Mouse (Mus musculus) liver, embryonic 16.5 days (tissue): ENCODE measurements around the gene Atg7. TPM values are rescaled to one million over a fixed set of nuclear protein-coding genes. Genes with fewer than 3 reads are reported as not detected.
"Not testable (repeated sequence)": the region's sequence is repeated elsewhere in the genome, so short reads cannot be mapped to it uniquely, and the experiment has no call there.

Source experiments
- ATAC-seq: fragments of 200-750 bp; cut with Nextera tagmentation; 2 replicates; pipeline ENCODE4 v1.8.0; 2017; ENCODE audit warnings: low read depth, mild to moderate bottlenecking, moderate number of reproducible peaks, moderate library complexity
- H3K27ac ChIP-seq: fragments of 300-500 bp; sonication (generic); 2 replicates; pipeline ENCODE4 v1.5.1; 2014; ENCODE audit warnings: mild to moderate bottlenecking, low read length
- H3K27me3 ChIP-seq: fragments of 300-500 bp; sonication (generic); 2 replicates; pipeline ENCODE4 v1.6.1; 2014; ENCODE audit warnings: low read depth, low read length, mixed read lengths; ENCODE audit not compliant: control insufficient read depth, insufficient read depth
- H3K36me3 ChIP-seq: fragments of 300-500 bp; sonication (generic); 2 replicates; pipeline ENCODE4 v1.6.1; 2014; ENCODE audit warnings: mild to moderate bottlenecking; ENCODE audit not compliant: control insufficient read depth, insufficient read depth
- H3K4me1 ChIP-seq: fragments of 300-500 bp; sonication (generic); 2 replicates; pipeline ENCODE4 v1.6.1; 2014; ENCODE audit warnings: low read depth, low read length, mixed read lengths; ENCODE audit not compliant: control insufficient read depth
- H3K4me2 ChIP-seq: fragments of 300-500 bp; sonication (generic); 2 replicates; pipeline ENCODE4 v1.6.1; 2014; ENCODE audit warnings: low read depth, low read length, mixed read lengths
- H3K4me3 ChIP-seq: fragments of 300-500 bp; sonication (generic); 2 replicates; pipeline ENCODE4 v1.5.1; 2014; ENCODE audit warnings: low read depth, mild to moderate bottlenecking, low read length
- H3K9ac ChIP-seq: fragments of 300-500 bp; sonication (generic); 2 replicates; pipeline ENCODE4 v1.6.1; 2014; ENCODE audit warnings: low read depth, low read length
- H3K9me3 ChIP-seq: fragments of 300-500 bp; sonication (generic); replicated peaks from 2 replicates; pipeline ENCODE4 v1.6.1; 2016; ENCODE audit warnings: low read length; ENCODE audit not compliant: control insufficient read depth
- WGBS: fragments of 180-500 bp; shearing (Covaris S2); extraction: QIAGEN DNeasy Blood & Tissue Kit; methylation state at CpG from one replicate; pipeline ENCODE4 v1.1.7; 2014; ENCODE audit not compliant: insufficient replicate concordance; 5-methylcytosine and 5-hydroxymethylcytosine counted together
- polyA plus RNA-seq: library from polyadenylated mRNA; unstranded; fragments of >200 nt; fragmentation: Nextera tagmentation; extraction: Ambion mirVana; gene quantifications from 2 replicates; pipeline ENCODE4 v1.2.1, GENCODE M21; 2015

The Atg7 gene
- polyA plus RNA-seq, 1 experiment from 2014 or later, result 13.2 TPM

DNA sequence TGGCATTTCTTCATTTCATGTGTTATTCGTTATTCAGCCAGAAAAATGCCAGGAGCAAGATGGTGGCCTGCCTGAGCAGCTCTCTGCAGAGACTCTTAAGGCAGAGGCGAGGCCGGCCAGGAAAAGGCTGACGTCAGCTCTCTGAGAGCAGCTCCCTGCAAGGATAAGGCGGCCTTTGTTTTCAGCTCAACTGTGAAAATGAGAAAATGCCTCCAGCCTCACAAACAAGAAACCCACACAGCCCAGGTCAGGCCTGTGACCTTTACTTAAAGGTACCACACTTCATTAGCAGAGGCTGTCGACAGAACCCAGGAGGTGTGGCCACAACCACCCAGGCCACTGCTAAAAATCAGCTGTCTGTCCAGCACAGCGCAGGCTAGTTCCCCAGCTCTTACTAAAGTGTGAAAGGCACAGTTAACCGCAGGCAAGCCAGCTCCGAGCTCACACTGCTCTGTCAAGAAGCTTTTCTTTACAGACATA is 240.4 kb downstream of the Atg7 start:
- peaks cover 59% of the 10 kb centered on the region for H3K4me1 ChIP-seq
- no peak overlapping the region for H3K4me2 ChIP-seq
- no peaks in the 10 kb centered on the region for H3K27me3 ChIP-seq
- 20% methylated on average over 9 of the region's 9 CpGs for WGBS
- no peak overlapping the region for H3K4me3 ChIP-seq
- no peaks in the 10 kb centered on the region for H3K36me3 ChIP-seq
- peak; percentile 52 for ATAC-seq
- no peaks in the 10 kb centered on the region for H3K9me3 ChIP-seq
- peak overlapping the region; percentile 30 for H3K27ac ChIP-seq
- 0 out of 2 replicates have a peak overlapping the region, but pooled peaks have one; percentile 2 for H3K9ac ChIP-seq

DNA sequence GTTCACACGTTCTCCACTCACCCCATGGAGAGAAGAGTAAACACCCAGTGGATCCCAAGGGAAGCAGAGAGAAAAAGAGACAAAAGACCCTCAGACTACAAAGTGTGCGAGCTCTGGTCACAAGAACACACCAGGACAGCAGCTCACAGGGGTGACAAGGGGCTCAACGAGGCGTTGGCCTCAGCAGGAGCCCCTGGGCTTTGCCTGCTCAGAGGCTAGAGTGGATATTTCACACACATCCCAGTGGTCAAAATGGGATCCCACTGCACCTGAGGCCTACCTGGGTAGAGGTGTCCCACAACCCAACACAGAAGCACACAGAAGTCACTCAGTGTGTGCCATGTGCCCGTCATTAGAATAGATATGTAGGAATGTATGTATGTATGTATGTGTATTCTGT is 242.2 kb downstream of the Atg7 start:
- no peak overlapping the region for H3K4me2 ChIP-seq
- WGBS, result 73% methylated on average over 5 of the region's 5 CpGs
- no peak for ATAC-seq

DNA sequence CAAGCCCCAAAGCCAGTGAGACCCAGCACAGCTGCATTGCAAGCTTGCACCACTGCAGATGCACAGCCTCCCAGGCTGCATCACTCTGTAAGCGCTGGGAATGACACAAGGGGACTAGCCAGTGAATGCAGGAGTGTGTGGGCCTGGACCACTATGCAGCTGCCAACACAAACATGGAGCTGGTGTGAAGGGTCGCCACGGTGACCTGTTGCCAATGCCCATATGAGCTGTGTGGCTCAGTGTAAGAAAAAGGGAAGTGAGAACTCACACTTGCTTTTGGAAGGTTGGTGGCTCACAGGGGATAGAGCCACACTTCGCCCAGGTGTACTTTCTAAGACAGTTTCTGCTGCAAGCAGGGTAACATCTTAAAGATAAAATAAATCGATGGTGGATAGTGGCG is 243.1 kb downstream of the Atg7 start:
- H3K4me2 ChIP-seq, result no peak overlapping the region
- no peaks in the 10 kb centered on the region for H3K9me3 ChIP-seq
- H3K9ac ChIP-seq, result no peak overlapping the region
- peaks cover 41% of the 10 kb centered on the region for H3K4me1 ChIP-seq
- no peak overlapping the region for H3K4me3 ChIP-seq
- H3K36me3 ChIP-seq, result no peaks in the 10 kb centered on the region
- no peaks in the 10 kb centered on the region for H3K27me3 ChIP-seq
- WGBS, result 72% methylated on average over 6 of the region's 6 CpGs
- no peak overlapping the region for H3K27ac ChIP-seq
- no peak for ATAC-seq

More for the DNA sequence above, 242.2 kb downstream of the Atg7 start:
- Histone ChIP-seq H3K4me1 (peaks cover 45% of the 10 kb centered on the region), H3K36me3 (no peaks in the 10 kb centered on the region), H3K27me3 (no peaks in the 10 kb centered on the region), H3K4me3 (no peak overlapping the region), H3K9me3 (no peaks in the 10 kb centered on the region), H3K27ac (no peak overlapping the region), H3K9ac (no peak overlapping the region)

DNA sequence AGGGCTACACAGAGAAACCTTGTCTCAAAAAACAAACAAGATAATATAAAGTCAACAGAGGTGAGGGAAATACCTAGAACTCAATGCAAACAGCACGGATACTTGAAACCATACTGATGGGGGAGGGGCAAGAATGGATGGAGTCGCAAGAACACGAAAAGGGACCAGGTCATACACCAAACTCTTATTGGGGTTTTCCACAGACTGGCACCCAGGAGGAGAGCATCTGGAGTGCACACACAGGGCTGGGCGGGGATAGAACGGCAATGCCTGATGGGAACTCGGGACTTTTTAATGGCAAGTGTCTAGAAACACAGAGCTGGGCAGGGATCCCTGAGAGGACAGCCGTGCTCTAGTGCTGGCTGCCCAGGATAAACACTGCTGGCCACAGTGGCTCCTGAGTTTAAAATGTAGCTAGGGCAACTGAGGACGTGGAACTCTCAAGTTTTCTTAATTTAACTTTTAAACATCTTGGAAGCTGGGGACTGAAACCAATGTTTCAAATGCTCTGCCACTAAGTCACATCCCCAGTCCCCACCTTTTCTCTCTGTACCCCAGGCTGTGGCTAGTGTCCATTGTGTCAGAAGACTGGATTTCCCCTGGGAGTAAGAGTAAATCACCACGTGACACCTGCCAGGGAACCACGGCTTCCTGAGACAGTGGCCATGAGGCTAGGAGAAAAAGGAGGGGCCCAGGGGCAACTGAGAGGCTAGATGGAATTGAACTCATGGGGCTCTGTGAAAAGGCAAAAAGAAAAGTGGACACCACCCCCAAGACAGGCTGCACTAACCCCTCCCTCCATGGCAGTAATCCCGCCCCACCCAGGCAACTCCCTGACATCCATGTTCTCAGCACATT is 243.8 kb downstream of the Atg7 start:
- 61% methylated on average over 11 of the region's 11 CpGs for WGBS
- no peak overlapping the region for H3K4me3 ChIP-seq
- H3K36me3 ChIP-seq, result no peaks in the 10 kb centered on the region
- H3K9me3 ChIP-seq, result no peaks in the 10 kb centered on the region
- no peak for ATAC-seq
- H3K27me3 ChIP-seq, result no peaks in the 10 kb centered on the region
- H3K27ac ChIP-seq, result no peak overlapping the region
- H3K9ac ChIP-seq, result no peak overlapping the region
- peaks cover 36% of the 10 kb centered on the region for H3K4me1 ChIP-seq
- no peak overlapping the region for H3K4me2 ChIP-seq

DNA sequence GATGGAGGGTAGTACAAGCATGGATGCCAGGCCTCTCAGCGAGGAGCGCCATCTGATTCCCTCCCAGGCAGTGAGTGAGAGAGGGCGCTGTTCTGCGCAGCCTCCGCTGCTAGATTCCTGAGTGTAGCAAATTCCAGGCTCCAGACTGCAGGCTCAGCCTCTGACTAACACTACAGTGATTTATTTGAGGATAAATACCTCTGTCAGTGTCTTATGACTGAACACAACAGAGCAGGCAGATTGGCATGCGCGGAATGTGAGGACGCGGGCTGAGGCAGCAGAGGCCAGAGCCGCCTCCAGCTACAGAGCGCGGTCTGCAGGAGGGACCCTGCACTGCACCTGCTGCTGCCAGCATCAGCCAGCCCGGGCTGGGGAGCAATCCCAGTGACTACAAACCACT is 246.0 kb downstream of the Atg7 start:
- Histone ChIP-seq H3K36me3 (no peaks in the 10 kb centered on the region), H3K9ac (no peak overlapping the region), H3K27ac (no peak overlapping the region), H3K4me1 (peaks cover 35% of the 10 kb centered on the region), H3K4me3 (no peak overlapping the region), H3K9me3 (no peaks in the 10 kb centered on the region), H3K27me3 (no peaks in the 10 kb centered on the region), H3K4me2 (no peak overlapping the region)
- WGBS, result 83% methylated on average over 13 of the region's 13 CpGs
- no peak for ATAC-seq

GRCm38 (mm10) chr6:114889971-114890370 is 247.1 kb downstream of the Atg7 start:
- not testable (repeated sequence) for H3K27me3 ChIP-seq, H3K4me3 ChIP-seq, H3K9me3 ChIP-seq, H3K36me3 ChIP-seq, H3K9ac ChIP-seq, ATAC-seq, H3K27ac ChIP-seq, H3K4me2 ChIP-seq
- H3K4me1 ChIP-seq, result peaks cover 41% of the 10 kb centered on the region
- 66% methylated on average over 3 of the region's 3 CpGs for WGBS

DNA sequence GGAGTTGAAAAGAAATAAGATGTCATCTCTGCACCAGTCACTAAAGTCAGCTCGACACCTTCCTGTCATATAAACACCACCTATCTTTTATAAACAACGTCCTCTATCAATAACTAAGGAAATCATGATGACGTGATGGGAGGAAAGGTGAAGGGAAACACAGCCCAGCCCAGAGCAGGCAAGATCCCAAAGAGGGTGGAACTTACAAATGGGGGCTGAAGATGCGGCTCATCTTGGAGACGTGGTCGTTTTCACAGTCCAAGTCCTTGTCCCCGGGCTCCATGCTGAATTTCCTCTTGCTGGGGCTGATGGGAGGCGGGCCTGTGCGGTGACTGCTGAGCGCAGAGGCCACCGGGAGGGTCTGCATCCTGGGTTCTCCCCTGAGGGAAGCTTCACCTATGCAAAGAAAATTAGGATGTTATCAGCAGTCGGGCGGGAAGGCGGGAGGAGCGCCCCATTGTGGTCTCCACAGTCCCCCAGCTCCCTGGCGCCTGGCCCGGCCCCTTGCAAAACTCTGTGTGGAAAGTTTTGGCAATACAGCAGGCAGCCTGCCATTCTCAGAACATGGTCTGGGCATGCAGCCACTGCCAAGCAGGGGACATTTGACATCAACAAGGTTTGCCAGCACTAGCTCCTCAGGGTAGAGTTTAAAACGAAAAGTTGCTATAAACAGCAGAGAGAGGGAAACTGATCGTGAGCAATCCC is 247.7 kb downstream of the Atg7 start:
- Histone ChIP-seq H3K36me3 (no peaks in the 10 kb centered on the region), H3K9ac (no peak overlapping the region), H3K4me3 (no peak overlapping the region), H3K4me1 (peaks cover 41% of the 10 kb centered on the region), H3K9me3 (no peaks in the 10 kb centered on the region), H3K27me3 (no peaks in the 10 kb centered on the region), H3K4me2 (no peak overlapping the region), H3K27ac (no peak overlapping the region)
- WGBS, result 57% methylated on average over 19 of the region's 19 CpGs
- ATAC-seq, result no peak

GRCm38 (mm10) chr6:114891272-114891671 is 248.4 kb downstream of the Atg7 start:
- H3K36me3 ChIP-seq, result no peaks in the 10 kb centered on the region
- no peak for ATAC-seq
- H3K27ac ChIP-seq, result no peak overlapping the region
- H3K4me3 ChIP-seq, result no peak overlapping the region
- H3K4me2 ChIP-seq, result no peak overlapping the region
- 85% methylated on average over 12 of the region's 12 CpGs for WGBS
- H3K9ac ChIP-seq, result no peak overlapping the region
- H3K4me1 ChIP-seq, result peaks cover 37% of the 10 kb centered on the region
- H3K9me3 ChIP-seq, result no peaks in the 10 kb centered on the region
- H3K27me3 ChIP-seq, result no peaks in the 10 kb centered on the region

DNA sequence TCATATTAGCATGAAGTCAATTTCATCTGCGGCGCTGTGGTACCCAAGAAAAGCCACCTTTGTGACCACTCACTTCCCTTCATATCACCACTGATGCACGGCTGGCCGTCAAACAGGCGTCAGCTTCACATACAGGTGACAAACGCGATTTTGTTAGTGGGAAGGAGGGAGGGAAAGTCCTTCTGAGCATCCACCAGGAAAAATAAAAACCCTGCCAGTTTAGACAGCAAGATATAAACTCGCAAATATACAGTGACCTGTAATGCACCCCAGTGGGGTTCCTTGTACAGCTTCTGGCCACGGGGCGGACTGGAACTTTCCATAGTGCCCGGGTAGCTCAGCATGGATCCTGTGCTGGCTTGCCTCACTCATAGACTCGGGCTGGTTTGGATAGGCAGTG is 248.9 kb downstream of the Atg7 start:
- no peaks in the 10 kb centered on the region for H3K27me3 ChIP-seq
- ATAC-seq, result no peak
- H3K4me3 ChIP-seq, result no peak overlapping the region
- no peak overlapping the region for H3K27ac ChIP-seq
- H3K9ac ChIP-seq, result no peak overlapping the region
- H3K4me2 ChIP-seq, result no peak overlapping the region
- no peaks in the 10 kb centered on the region for H3K36me3 ChIP-seq
- WGBS, result 70% methylated on average over 12 of the region's 12 CpGs
- H3K9me3 ChIP-seq, result no peaks in the 10 kb centered on the region
- peaks cover 33% of the 10 kb centered on the region for H3K4me1 ChIP-seq
